Mouse (Mus musculus): ENCODE measurements around the gene Gpr135. TPM values are rescaled to one million over a fixed set of nuclear protein-coding genes. Genes with fewer than 3 reads are reported as not detected.

Gpr135 gene
- total RNA-seq, 2 experiments from 2014 or later, result 0.13 to 0.14 TPM

- TF ChIP-seq CTCF (IDR thresholded peaks at IDR 0.05), result peak; percentile 81
- intact Hi-C loops (cut with DNase I), result loop anchor here (1.0 to 2.0 kb wide), 2 partner anchors 217 to 279 kb away; partner anchors contain the start of gene Daam1
- no peak for DNase-seq
- Histone ChIP-seq H3K4me3 (no peak overlapping the region), H3K27ac (no peak overlapping the region)
Observed at GRCm38 (mm10) chr12:72047513-72047912, 23.4 kb downstream of the Gpr135 start.

GRCm38 (mm10) chr12:72041238-72041637 lies 29.7 kb downstream of the Gpr135 start:
- no peak for DNase-seq
- TF ChIP-seq CTCF (IDR thresholded peaks at IDR 0.05), result no peak
- no peak overlapping the region for H3K4me3 ChIP-seq
- intact Hi-C loops (cut with DNase I), result no loop called here
- H3K27ac ChIP-seq, result no peak overlapping the region

- intact Hi-C loops (cut with DNase I), result no loop called here
- no peak for TF ChIP-seq CTCF (IDR thresholded peaks at IDR 0.05)
- Histone ChIP-seq H3K27ac (no peak overlapping the region; the same call in 1 of the 2 replicates), H3K4me3 (no peak overlapping the region)
- DNase-seq, result no peak
Observed at GRCm38 (mm10) chr12:72039501-72039900, 31.4 kb downstream of the Gpr135 start.

- intact Hi-C loops (cut with DNase I), result no loop called here
- TF ChIP-seq CTCF (IDR thresholded peaks at IDR 0.05), result no peak
- no peak for DNase-seq
- Histone ChIP-seq H3K27ac (peak overlapping the region; percentile 38; the same call in 1 of the 2 replicates), H3K4me3 (no peak overlapping the region)
Observed at GRCm38 (mm10) chr12:72038866-72039265, 32.1 kb downstream of the Gpr135 start.

GRCm38 (mm10) chr12:72037049-72037448 lies 33.9 kb downstream of the Gpr135 start:
- Histone ChIP-seq H3K27ac (no peak overlapping the region), H3K4me3 (no peak overlapping the region)
- DNase-seq, result no peak
- intact Hi-C loops (cut with DNase I), result no loop called here
- no peak for TF ChIP-seq CTCF (IDR thresholded peaks at IDR 0.05)

GRCm38 (mm10) chr12:72036097-72036661 lies 34.7 kb downstream of the Gpr135 start:
- Histone ChIP-seq H3K4me3 (no peak overlapping the region), H3K27ac (no peak overlapping the region)
- DNase-seq, result no peak
- intact Hi-C loops (cut with DNase I), result no loop called here
- no peak for TF ChIP-seq CTCF (IDR thresholded peaks at IDR 0.05)

- peak; percentile 53 for DNase-seq
- H3K4me3 ChIP-seq, result no peak overlapping the region
Observed at GRCm38 (mm10) chr12:72031794-72032193, 39.1 kb downstream of the Gpr135 start.

GRCm38 (mm10) chr12:72031171-72031570 lies 39.8 kb downstream of the Gpr135 start:
- intact Hi-C loops (cut with DNase I), result no loop called here
- peak; percentile 22 for DNase-seq
- Histone ChIP-seq H3K27ac (peak overlapping the region; percentile 50), H3K4me3 (no peak overlapping the region)
- TF ChIP-seq CTCF (IDR thresholded peaks at IDR 0.05), result no peak

More at GRCm38 (mm10) chr12:72031794-72032193, 39.1 kb downstream of the Gpr135 start:
- TF ChIP-seq CTCF (IDR thresholded peaks at IDR 0.05), result no peak
- intact Hi-C loops (cut with DNase I), result no loop called here
- no peak overlapping the region for H3K27ac ChIP-seq

GRCm38 (mm10) chr12:72025275-72025795 lies 45.6 kb downstream of the Gpr135 start:
- TF ChIP-seq CTCF (IDR thresholded peaks at IDR 0.05), result no peak
- H3K27ac ChIP-seq, result no peak overlapping the region
- H3K4me3 ChIP-seq, result no peak overlapping the region
- no peak for DNase-seq
- intact Hi-C loops (cut with DNase I), result no loop called here

GRCm38 (mm10) chr12:72023572-72023971 lies 47.4 kb downstream of the Gpr135 start:
- no peak for TF ChIP-seq CTCF (IDR thresholded peaks at IDR 0.05)
- Histone ChIP-seq H3K4me3 (no peak overlapping the region), H3K27ac (no peak overlapping the region)
- no peak for DNase-seq
- intact Hi-C loops (cut with DNase I), result no loop called here

GRCm38 (mm10) chr12:72022790-72023189 lies 48.1 kb downstream of the Gpr135 start:
- intact Hi-C loops (cut with DNase I), result no loop called here
- DNase-seq, result no peak
- no peak overlapping the region for H3K27ac ChIP-seq
- no peak overlapping the region for H3K4me3 ChIP-seq
- TF ChIP-seq CTCF (IDR thresholded peaks at IDR 0.05), result no peak

GRCm38 (mm10) chr12:72021543-72021942 lies 49.4 kb downstream of the Gpr135 start:
- H3K27ac ChIP-seq, result peak overlapping the region; percentile 24; the same call in 1 of the 2 replicates
- H3K4me3 ChIP-seq, result no peak overlapping the region
- intact Hi-C loops (cut with DNase I), result no loop called here
- no peak for TF ChIP-seq CTCF (IDR thresholded peaks at IDR 0.05)
- DNase-seq, result no peak

- intact Hi-C loops (cut with DNase I), result no loop called here
- Histone ChIP-seq H3K27ac (no peak overlapping the region), H3K4me3 (no peak overlapping the region)
- TF ChIP-seq CTCF (IDR thresholded peaks at IDR 0.05), result no peak
- no peak for DNase-seq
Observed at GRCm38 (mm10) chr12:72020285-72020684, 50.6 kb downstream of the Gpr135 start.

Other genes starting within 250 kb of the Gpr135 start
- gene Daam1, start 240.0 kb downstream of the Gpr135 start, total RNA-seq (2021), result 10 to 100 TPM in 1 of 2 experiments, 1 to 10 TPM in 1; 8.0 to 12.8 TPM
- gene L3hypdh, start 14.3 kb upstream of the Gpr135 start, total RNA-seq (2021), result 1 to 10 TPM in 1 of 2 experiments, under 1 TPM in 1; 0.56 to 1.2 TPM
- gene Jkamp, start 14.5 kb upstream of the Gpr135 start, total RNA-seq (2021), result 10 to 100 TPM in 1 of 2 experiments, 1 to 10 TPM in 1; 9.5 to 10.3 TPM
- gene Ccdc175, start 113.9 kb upstream of the Gpr135 start, total RNA-seq (2021), result not detected